Mouse (Mus musculus): ENCODE data around the gene Hsd3b7. TPM values are rescaled to one million over a fixed set of nuclear protein-coding genes. Genes with fewer than 3 reads are reported as not detected.

Gene Hsd3b7
- polyA plus RNA-seq (2021; fragmentation: Nextera tagmentation) = 5.9 and 9.1 TPM in 2 replicates
- long read RNA-seq, experiment 1, transcript Hsd3b7-201 (7 exons, 1,828 nt) = major isoform, 43 of 67 reads
- long read RNA-seq, experiment 1, transcript Hsd3b7-206 (6 exons, 1,899 nt) = minor isoform, 10 of 67 reads
- long read RNA-seq, experiment 1, partial matches to known transcripts = 6 of 67 reads
- long read RNA-seq, experiment 1, other reads (novel, unspliced or antisense) = 6 of 67 reads
- long read RNA-seq, experiment 2, transcript Hsd3b7-201 (7 exons, 1,828 nt) = major isoform, 6 of 8 reads
- long read RNA-seq, experiment 2, partial matches to known transcripts = 1 of 8 reads
- long read RNA-seq, experiment 2, other reads (novel, unspliced or antisense) = 0 of 8 reads

GRCm38 (mm10) chr7:127800435-127801009 is at the start of gene Hsd3b7:
Hsd3b7 (plus strand) TSS chr7:127800604.

GRCm38 (mm10) chr7:127769651-127770038 is 30.8 kb upstream of the Hsd3b7 start, which contains the start of gene Orai3:
Orai3 (plus strand) TSS chr7:127769815.

GRCm38 (mm10) chr7:127776426-127776825 is 24.0 kb upstream of the Hsd3b7 start, which contains the start of gene Setd1a:
Setd1a (plus strand) TSS chr7:127776670.

GRCm38 (mm10) chr7:127785308-127785707 is 15.1 kb upstream of the Hsd3b7 start, which contains the start of gene Gm49388:
Gm49388 (plus strand) TSS chr7:127785608.

GRCm38 (mm10) chr7:127824176-127824871 is 23.9 kb downstream of the Hsd3b7 start, which contains the start of the genes Stx4a and Stx1b:
Stx4a (plus strand) TSS chr7:127824294.
Stx1b (minus strand) TSS chr7:127824549.

Other genes with a start within 250 kb of the Hsd3b7 start
- gene Tmem265, start 239.2 kb upstream of the Hsd3b7 start, polyA plus RNA-seq (2021; fragmentation: Nextera tagmentation) = not detected in 2 replicates
- 19.9 and 24.9 TPM in 2 replicates for gene Phkg2, start 227.3 kb upstream of the Hsd3b7 start, polyA plus RNA-seq (2021; fragmentation: Nextera tagmentation)
- gene Ccdc189, start 212.0 kb upstream of the Hsd3b7 start, polyA plus RNA-seq (2021; fragmentation: Nextera tagmentation) = 11.4 and 13.3 TPM in 2 replicates
- gene Rnf40, start 211.8 kb upstream of the Hsd3b7 start, polyA plus RNA-seq (2021; fragmentation: Nextera tagmentation) = 9.2 and 12.6 TPM in 2 replicates
- 1.4 and 2.9 TPM in 2 replicates for gene Zfp629, start 184.8 kb upstream of the Hsd3b7 start, polyA plus RNA-seq (2021; fragmentation: Nextera tagmentation)
- 3.8 and 12.7 TPM in 2 replicates for gene Bcl7c, start 91.7 kb upstream of the Hsd3b7 start, polyA plus RNA-seq (2021; fragmentation: Nextera tagmentation)
- gene Ctf1, start 87.9 kb upstream of the Hsd3b7 start, polyA plus RNA-seq (2021; fragmentation: Nextera tagmentation) = 0.44 and 3.5 TPM in 2 replicates
- 0.06 TPM in 1 of 2 replicates, not detected in the other for gene Ctf2, start 68.4 kb upstream of the Hsd3b7 start, polyA plus RNA-seq (2021; fragmentation: Nextera tagmentation)
- 0.92 and 1.6 TPM in 2 replicates for gene Fbxl19, start 56.1 kb upstream of the Hsd3b7 start, polyA plus RNA-seq (2021; fragmentation: Nextera tagmentation)
- 18.3 and 21.9 TPM in 2 replicates for gene Orai3, start 30.8 kb upstream of the Hsd3b7 start, polyA plus RNA-seq (2021; fragmentation: Nextera tagmentation)
- gene Setd1a, start 23.9 kb upstream of the Hsd3b7 start, polyA plus RNA-seq (2021; fragmentation: Nextera tagmentation) = 5.7 and 26.7 TPM in 2 replicates
- gene Gm49388, start 15.0 kb upstream of the Hsd3b7 start, polyA plus RNA-seq (2021; fragmentation: Nextera tagmentation) = not detected in 2 replicates
- gene Stx4a, start 23.7 kb downstream of the Hsd3b7 start, polyA plus RNA-seq (2021; fragmentation: Nextera tagmentation) = 12.9 and 16.7 TPM in 2 replicates
- 37.7 and 70.1 TPM in 2 replicates for gene Stx1b, start 23.9 kb downstream of the Hsd3b7 start, polyA plus RNA-seq (2021; fragmentation: Nextera tagmentation)
- 4.4 and 5.4 TPM in 2 replicates for gene Zfp646, start 75.6 kb downstream of the Hsd3b7 start, polyA plus RNA-seq (2021; fragmentation: Nextera tagmentation)
- gene Zfp668, start 76.2 kb downstream of the Hsd3b7 start, polyA plus RNA-seq (2021; fragmentation: Nextera tagmentation) = 9.6 and 10.1 TPM in 2 replicates
- gene Prss53, start 90.4 kb downstream of the Hsd3b7 start, polyA plus RNA-seq (2021; fragmentation: Nextera tagmentation) = 0.63 and 0.69 TPM in 2 replicates
- gene Gm21974, start 94.8 kb downstream of the Hsd3b7 start, polyA plus RNA-seq (2021; fragmentation: Nextera tagmentation) = 0.19 TPM in 1 of 2 replicates, not detected in the other
- gene Vkorc1, start 95.0 kb downstream of the Hsd3b7 start, polyA plus RNA-seq (2021; fragmentation: Nextera tagmentation) = 88.5 and 90.1 TPM in 2 replicates
- 46.2 and 65.9 TPM in 2 replicates for gene Bckdk, start 103.5 kb downstream of the Hsd3b7 start, polyA plus RNA-seq (2021; fragmentation: Nextera tagmentation)
- gene Kat8, start 111.9 kb downstream of the Hsd3b7 start, polyA plus RNA-seq (2021; fragmentation: Nextera tagmentation) = 15.4 and 18.4 TPM in 2 replicates
- 0.06 TPM in 1 of 2 replicates, not detected in the other for gene Prss8, start 129.5 kb downstream of the Hsd3b7 start, polyA plus RNA-seq (2021; fragmentation: Nextera tagmentation)
- gene Prss36, start 146.1 kb downstream of the Hsd3b7 start, polyA plus RNA-seq (2021; fragmentation: Nextera tagmentation) = 15.3 and 15.8 TPM in 2 replicates
- gene Fus, start 166.9 kb downstream of the Hsd3b7 start, polyA plus RNA-seq (2021; fragmentation: Nextera tagmentation) = 10.8 and 13.0 TPM in 2 replicates
- gene Pycard, start 193.3 kb downstream of the Hsd3b7 start, polyA plus RNA-seq (2021; fragmentation: Nextera tagmentation) = 15.8 and 26.1 TPM in 2 replicates
- not detected in 2 replicates for gene Trim72, start 203.3 kb downstream of the Hsd3b7 start, polyA plus RNA-seq (2021; fragmentation: Nextera tagmentation)